11 mouse cellular contexts compared by ENCODE assay signal in genomic region chr3:136802595-136802994, GRCm38 (mm10).
A peak's percentile ranks its signal among the peaks of the same experiment; 100 is the strongest.
DNase-seq lines count a peak whose midpoint lies in the region.
"Had no signal": no experiment of that assay in that cellular context is flagged by ENCODE, and none has a peak within 500 bp of the region (broad histone marks: within the 10 kb centered on the region; RNA-seq: fewer than 3 reads in every experiment).

No protein-coding gene starts in this region.

- 70% methylated on average over 4 of the region's 4 CpGs for WGBS in embryonic facial prominence, embryonic 10.5 days

- H3K27me3 ChIP-seq in embryonic facial prominence, embryonic 10.5 days (replicated peaks; ENCODE audit: low read depth, poor library complexity, severe bottlenecking), result no peaks in the 10 kb centered on the region
- H3K27me3 ChIP-seq: hindbrain, embryonic 15.5 days; midbrain, embryonic 12.5 days had no signal

- H3K9me3 ChIP-seq in embryonic facial prominence, embryonic 10.5 days, result no peaks in the 10 kb centered on the region
- H3K9me3 ChIP-seq: hindbrain, embryonic 15.5 days; midbrain, embryonic 12.5 days had no signal

- peak; percentile 41 for DNase-seq in kidney, adult 9 months
- no peak for DNase-seq in kidney, adult 11 months
- DNase-seq in cerebellum, adult 18-20 months, result peak; percentile 45
- DNase-seq in embryonic facial prominence, embryonic 10.5 days (ENCODE audit: low spot score), result peak; percentile 30
- peak; percentile 57 to 60 for DNase-seq in heart, postnatal 36 days
- no peak for DNase-seq in yolk sac, embryonic 10.5 days (ENCODE audit: low spot score)
- DNase-seq in right cerebral cortex, adult 2 months (ENCODE audit: low spot score in 2 of 2), result no peak
- DNase-seq: lung, adult 18-20 months had no signal

- peak overlapping the region; percentile 48 for H3K27ac ChIP-seq in embryonic facial prominence, embryonic 10.5 days (replicated peaks)
- H3K27ac ChIP-seq: hindbrain, embryonic 15.5 days; left cerebral cortex, adult 2 months; midbrain, embryonic 12.5 days had no signal

- peaks cover 6% of the 10 kb centered on the region for H3K36me3 ChIP-seq in embryonic facial prominence, embryonic 10.5 days (replicated peaks)

- H3K4me1 ChIP-seq in embryonic facial prominence, embryonic 10.5 days, result peaks cover 7% of the 10 kb centered on the region
- H3K4me1 ChIP-seq: hindbrain, embryonic 15.5 days; midbrain, embryonic 12.5 days had no signal

- H3K4me3 ChIP-seq in embryonic facial prominence, embryonic 10.5 days, result no peak overlapping the region
- H3K4me3 ChIP-seq: hindbrain, embryonic 15.5 days; left cerebral cortex, adult 2 months; midbrain, embryonic 12.5 days had no signal

- intact Hi-C loops in heart, postnatal 36 days (cut with DNase I), result no loop called here

Comparison
In these comparisons a context has a peak if more than half of its experiments do, and no peak if none do; other contexts are left out.
1. DNase-seq: peak in kidney, adult 9 months (single experiment), cerebellum, adult 18-20 months (2 of 2), embryonic facial prominence, embryonic 10.5 days (single experiment) and heart, postnatal 36 days (2 of 2); none in kidney, adult 11 months (single experiment), yolk sac, embryonic 10.5 days (single experiment) and right cerebral cortex, adult 2 months (0 of 2).